Mouse (Mus musculus) midbrain, embryonic 15.5 days (tissue): ENCODE measurements around the gene Bglap3. TPM values are rescaled to one million over a fixed set of nuclear protein-coding genes. Genes with fewer than 3 reads are reported as not detected.
"Not testable (repeated sequence)": the region's sequence is repeated elsewhere in the genome, so short reads cannot be mapped to it uniquely, and the experiment has no call there.

Experiments
- ATAC-seq: fragments of 200-750 bp; cut with Nextera tagmentation; replicated peaks from 2 replicates; pipeline ENCODE4 v1.8.0; 2017; ENCODE audit warnings: moderate TSS enrichment
- H3K27ac ChIP-seq: fragments of 300-500 bp; sonication (generic); 2 replicates; pipeline ENCODE4 v1.5.1; 2015; ENCODE audit warnings: mild to moderate bottlenecking, inconsistent platforms
- H3K27me3 ChIP-seq: fragments of 300-500 bp; sonication (generic); replicated peaks from 2 replicates; pipeline ENCODE4 v1.6.1; 2015; ENCODE audit warnings: inconsistent platforms
- H3K36me3 ChIP-seq: fragments of 300-500 bp; sonication (generic); replicated peaks from 2 replicates; pipeline ENCODE4 v1.6.1; 2015; ENCODE audit warnings: inconsistent platforms
- H3K4me1 ChIP-seq: fragments of 300-500 bp; sonication (generic); 2 replicates; pipeline ENCODE4 v1.6.1; 2015; ENCODE audit warnings: inconsistent platforms
- H3K4me2 ChIP-seq: fragments of 300-500 bp; sonication (generic); 2 replicates; pipeline ENCODE4 v1.6.1; 2015; ENCODE audit warnings: inconsistent platforms, mild to moderate bottlenecking, moderate library complexity
- H3K4me3 ChIP-seq: fragments of 300-500 bp; sonication (generic); 2 replicates; pipeline ENCODE4 v1.5.1; 2015; ENCODE audit warnings: mild to moderate bottlenecking, inconsistent platforms
- H3K9ac ChIP-seq: fragments of 300-500 bp; sonication (generic); 2 replicates; pipeline ENCODE4 v1.6.1; 2015; ENCODE audit warnings: mild to moderate bottlenecking, inconsistent platforms
- H3K9me3 ChIP-seq: fragments of 300-500 bp; sonication (generic); 2 replicates; pipeline ENCODE4 v1.6.1; 2016; ENCODE audit warnings: inconsistent platforms
- WGBS: fragments of 180-500 bp; shearing (Covaris S2); methylation state at CpG from one replicate; pipeline ENCODE4 v1.1.7; 2015; ENCODE audit warnings: mixed read lengths; 5-methylcytosine and 5-hydroxymethylcytosine counted together
- polyA plus RNA-seq: library from polyadenylated mRNA; unstranded; fragments of >200 nt; fragmentation: Nextera tagmentation; extraction: Ambion mirVana; gene quantifications from 2 replicates; pipeline ENCODE4 v1.2.1, GENCODE M21; 2015

Bglap3 gene
- polyA plus RNA-seq, result not detected in 2 replicates

DNA sequence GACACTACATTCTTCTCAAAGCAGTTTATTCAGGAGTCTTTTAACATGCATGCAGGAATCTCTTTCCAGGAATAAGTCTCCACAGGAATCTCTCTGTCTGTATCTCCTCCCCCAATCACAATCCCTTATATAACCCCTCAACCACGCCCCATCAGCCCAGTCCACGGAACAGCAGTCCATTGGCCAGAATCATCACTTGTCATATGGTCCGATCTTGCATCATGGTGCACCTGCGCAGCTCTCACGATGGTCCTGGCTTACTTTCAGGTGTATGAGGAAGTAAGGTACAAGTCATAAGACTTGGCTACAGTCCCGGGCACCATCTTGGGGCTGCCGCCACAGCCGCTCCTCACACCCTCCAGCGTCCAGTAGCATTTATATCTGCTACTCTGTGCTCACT lies at the start of gene Bglap3:
Gene Bglap3, minus strand, starts transcription at position 101 of the 400 bp plus-strand sequence.
- ATAC-seq, H3K4me3 ChIP-seq, H3K4me2 ChIP-seq, H3K9ac ChIP-seq, H3K36me3 ChIP-seq, H3K27ac ChIP-seq, H3K9me3 ChIP-seq, H3K27me3 ChIP-seq, H3K4me1 ChIP-seq: not testable (repeated sequence)
- WGBS, result 95% methylated on average over 9 of the region's 9 CpGs

DNA sequence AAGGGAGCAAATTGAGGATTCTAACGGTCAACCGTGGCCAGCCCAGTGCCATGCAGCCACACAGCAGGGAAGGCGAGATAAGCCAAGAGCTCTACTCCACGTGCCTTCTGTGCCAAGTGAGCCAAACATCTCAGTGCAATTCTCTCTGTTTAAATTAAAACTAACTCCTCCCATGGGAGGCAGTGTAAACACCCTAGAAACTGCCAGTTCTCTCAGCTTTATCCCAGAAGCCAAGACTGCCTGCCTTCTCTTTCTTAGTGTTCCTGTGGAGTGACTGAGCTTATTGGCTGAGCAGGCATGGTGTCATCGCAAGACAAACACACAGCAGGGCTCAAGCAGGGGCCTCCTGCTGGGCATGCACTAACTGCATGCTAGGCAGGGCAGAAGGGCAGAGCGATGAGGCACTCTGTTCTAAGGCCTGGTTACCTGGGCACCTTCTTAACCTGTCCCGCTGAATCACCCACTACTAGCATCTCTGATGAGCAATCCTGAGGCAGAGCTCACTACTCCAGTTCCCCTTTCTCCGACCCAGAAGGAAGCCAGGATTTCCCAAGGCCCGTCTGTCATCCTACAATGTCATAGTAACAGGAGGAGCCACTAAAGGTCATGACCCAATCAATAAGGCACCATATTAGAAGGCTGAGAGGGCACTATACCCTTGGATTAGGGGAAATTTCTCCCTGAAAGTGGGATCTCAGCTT lies 49.6 kb upstream of the Bglap3 start:
- Histone ChIP-seq H3K9ac (no peak overlapping the region), H3K9me3 (no peaks in the 10 kb centered on the region), H3K4me1 (peaks cover 43% of the 10 kb centered on the region), H3K36me3 (peaks cover 14% of the 10 kb centered on the region), H3K4me3 (no peak overlapping the region), H3K27me3 (no peaks in the 10 kb centered on the region), H3K4me2 (peak overlapping the region; percentile 5; the same call in 1 of the 2 replicates), H3K27ac (no peak overlapping the region)
- WGBS, result 29% methylated on average over 9 of the region's 9 CpGs
- ATAC-seq, result no peak

DNA sequence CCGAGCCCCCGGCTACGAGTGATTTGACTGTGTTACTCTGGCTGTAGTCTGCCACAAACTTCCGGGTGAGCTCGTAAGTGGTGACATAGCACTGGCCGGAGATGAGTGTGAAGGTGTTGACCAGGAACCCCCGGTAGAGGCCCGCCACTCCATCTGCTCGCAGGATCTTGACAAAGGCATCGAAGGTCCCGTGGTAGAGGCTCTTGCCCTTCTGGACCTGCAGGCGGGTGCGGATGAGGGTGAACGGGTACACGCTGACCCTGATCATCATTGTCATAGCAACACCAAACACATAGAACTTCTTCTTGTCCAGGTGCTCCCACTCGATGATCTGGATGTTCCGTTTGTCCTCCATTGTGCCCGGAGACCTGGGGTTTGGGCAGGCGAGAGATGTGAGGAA lies 48.2 kb upstream of the Bglap3 start:
- WGBS, result 98% methylated on average over 19 of the region's 19 CpGs
- Histone ChIP-seq H3K27me3 (no peaks in the 10 kb centered on the region), H3K36me3 (peaks cover 18% of the 10 kb centered on the region)

DNA sequence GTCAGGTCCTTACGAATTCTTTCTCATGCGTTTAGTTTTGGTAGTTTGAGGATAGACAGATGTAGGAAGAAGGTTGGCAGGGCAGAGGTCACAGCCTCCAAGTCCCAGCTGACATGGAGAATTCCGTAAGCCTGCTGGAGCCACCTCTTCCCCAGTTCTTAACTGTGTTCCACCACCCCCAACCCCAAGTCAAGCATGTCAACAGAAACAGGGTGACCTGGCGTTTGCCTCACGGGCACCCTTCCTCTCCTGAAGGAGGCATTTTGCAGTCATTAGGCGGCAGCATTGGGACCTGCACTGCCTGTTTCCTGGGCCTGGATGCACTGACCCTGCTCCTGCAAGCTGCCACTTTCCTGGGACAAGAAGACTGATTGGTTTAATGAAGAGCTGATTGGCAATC lies 45.5 kb upstream of the Bglap3 start:
- H3K9ac ChIP-seq, result no peak overlapping the region
- no peak overlapping the region for H3K27ac ChIP-seq
- no peaks in the 10 kb centered on the region for H3K9me3 ChIP-seq
- H3K4me1 ChIP-seq, result peaks cover 28% of the 10 kb centered on the region
- no peak overlapping the region for H3K4me3 ChIP-seq
- ATAC-seq, result no peak
- whole genome bisulfite sequencing, result 86% methylated on average over 6 of the region's 6 CpGs
- H3K27me3 ChIP-seq, result no peaks in the 10 kb centered on the region
- no peak overlapping the region for H3K4me2 ChIP-seq
- peaks cover 24% of the 10 kb centered on the region for H3K36me3 ChIP-seq

More for the DNA sequence above, 48.2 kb upstream of the Bglap3 start:
- Histone ChIP-seq H3K9ac (no peak overlapping the region), H3K4me3 (no peak overlapping the region), H3K4me2 (no peak overlapping the region), H3K9me3 (no peaks in the 10 kb centered on the region), H3K4me1 (peaks cover 43% of the 10 kb centered on the region), H3K27ac (no peak overlapping the region)
- no peak for ATAC-seq

DNA sequence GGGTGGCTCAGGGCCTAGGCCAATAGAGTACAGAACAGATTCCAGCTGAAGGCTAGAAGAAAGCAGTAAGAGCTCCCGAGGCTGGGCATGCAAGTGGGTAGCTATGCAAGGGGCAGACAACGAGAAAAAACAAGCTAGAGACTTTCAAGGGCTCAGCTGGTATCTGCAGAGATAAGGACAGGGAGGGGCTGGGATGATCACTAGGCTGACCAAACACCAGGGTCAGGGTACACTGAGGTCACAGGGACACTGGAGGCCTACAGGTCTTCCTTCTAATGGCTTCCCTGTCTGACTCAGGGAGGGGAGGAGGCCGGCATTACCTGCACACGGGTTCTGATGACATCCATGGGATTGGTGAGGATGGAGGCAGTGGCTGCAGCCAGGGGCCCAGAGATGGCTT lies 43.1 kb upstream of the Bglap3 start:
- no peaks in the 10 kb centered on the region for H3K9me3 ChIP-seq
- ATAC-seq, result no peak
- peaks cover 19% of the 10 kb centered on the region for H3K4me1 ChIP-seq
- no peak overlapping the region for H3K4me2 ChIP-seq
- 89% methylated on average over 4 of the region's 4 CpGs for WGBS
- H3K36me3 ChIP-seq, result peaks cover 38% of the 10 kb centered on the region
- H3K27ac ChIP-seq, result no peak overlapping the region
- H3K9ac ChIP-seq, result no peak overlapping the region
- no peak overlapping the region for H3K4me3 ChIP-seq
- no peaks in the 10 kb centered on the region for H3K27me3 ChIP-seq

DNA sequence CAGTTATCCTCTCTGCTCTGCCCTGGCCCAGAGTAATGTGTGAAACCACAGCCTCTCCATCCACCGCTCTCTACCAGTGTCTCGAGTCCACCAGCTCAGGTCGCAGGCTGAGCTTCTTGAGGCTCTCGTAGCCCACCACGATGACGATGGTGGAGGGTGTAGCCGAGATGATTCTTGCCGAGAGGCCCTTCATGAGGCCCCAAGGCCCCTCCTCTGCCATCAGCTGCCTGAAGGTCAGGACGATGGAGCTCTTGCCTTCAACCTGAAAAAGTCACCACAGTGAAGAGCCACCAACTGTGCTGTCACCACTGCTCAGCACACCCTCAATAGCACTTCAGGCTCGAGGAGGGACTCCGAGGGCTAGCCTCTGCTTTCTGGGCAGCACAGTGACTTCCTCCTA lies 40.1 kb upstream of the Bglap3 start:
- Histone ChIP-seq H3K9me3 (no peaks in the 10 kb centered on the region), H3K9ac (no peak overlapping the region), H3K27me3 (no peaks in the 10 kb centered on the region), H3K4me2 (no peak overlapping the region), H3K4me3 (no peak overlapping the region), H3K36me3 (peaks cover 26% of the 10 kb centered on the region; the same call in 1 of the 2 replicates), H3K4me1 (peaks cover 17% of the 10 kb centered on the region), H3K27ac (no peak overlapping the region)
- 90% methylated on average over 11 of the region's 11 CpGs for WGBS
- no peak for ATAC-seq

DNA sequence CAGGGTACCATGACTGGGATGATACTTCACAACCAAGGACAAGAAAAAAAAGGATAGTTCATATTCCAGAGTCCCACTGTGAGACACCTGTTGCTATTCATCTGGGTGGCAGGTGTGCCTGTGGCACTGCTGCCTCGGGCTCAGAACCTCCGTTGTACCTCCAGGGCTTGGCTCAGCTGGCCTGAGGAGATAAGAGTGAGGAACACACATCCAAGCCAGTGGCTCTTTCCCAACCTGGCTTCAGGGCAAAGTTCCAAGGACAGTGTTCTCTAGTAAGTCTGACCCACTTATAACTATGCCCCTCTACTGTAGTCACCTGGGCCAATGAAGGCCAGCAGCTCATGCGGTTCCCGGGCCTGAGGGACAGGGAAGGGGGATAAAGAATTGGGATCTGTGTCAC lies 39.1 kb upstream of the Bglap3 start:
- Histone ChIP-seq H3K9me3 (no peaks in the 10 kb centered on the region), H3K27ac (no peak overlapping the region), H3K27me3 (no peaks in the 10 kb centered on the region), H3K4me2 (no peak overlapping the region), H3K36me3 (peaks cover 26% of the 10 kb centered on the region; the same call in 1 of the 2 replicates), H3K4me1 (peaks cover 17% of the 10 kb centered on the region), H3K4me3 (no peak overlapping the region), H3K9ac (no peak overlapping the region)
- 89% methylated on average over 4 of the region's 4 CpGs for WGBS
- ATAC-seq, result no peak

DNA sequence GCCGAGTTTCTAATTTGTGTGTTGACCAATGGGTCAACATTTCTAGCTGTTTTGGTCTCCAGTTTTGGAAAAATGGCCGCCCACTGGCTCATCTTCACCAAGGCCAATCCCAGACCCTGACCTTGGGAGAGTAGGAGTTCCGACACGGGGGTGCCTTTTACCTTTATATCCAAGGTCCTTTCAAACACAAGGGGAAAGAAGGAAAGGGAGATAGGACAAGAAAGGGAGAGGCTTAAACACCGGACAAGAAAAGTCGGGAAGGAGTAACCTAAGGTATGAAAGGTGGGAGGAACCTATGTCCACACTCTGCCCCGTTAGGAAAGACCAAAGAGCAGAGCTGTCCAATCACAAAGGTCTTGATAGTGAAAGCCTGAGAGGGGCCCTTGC lies 38.1 kb upstream of the Bglap3 start:
- peak overlapping the region; percentile 23 for H3K9ac ChIP-seq
- peak overlapping the region; percentile 85; the same call in 1 of the 2 replicates for H3K27ac ChIP-seq
- 30% methylated on average over 7 of the region's 7 CpGs for WGBS

DNA sequence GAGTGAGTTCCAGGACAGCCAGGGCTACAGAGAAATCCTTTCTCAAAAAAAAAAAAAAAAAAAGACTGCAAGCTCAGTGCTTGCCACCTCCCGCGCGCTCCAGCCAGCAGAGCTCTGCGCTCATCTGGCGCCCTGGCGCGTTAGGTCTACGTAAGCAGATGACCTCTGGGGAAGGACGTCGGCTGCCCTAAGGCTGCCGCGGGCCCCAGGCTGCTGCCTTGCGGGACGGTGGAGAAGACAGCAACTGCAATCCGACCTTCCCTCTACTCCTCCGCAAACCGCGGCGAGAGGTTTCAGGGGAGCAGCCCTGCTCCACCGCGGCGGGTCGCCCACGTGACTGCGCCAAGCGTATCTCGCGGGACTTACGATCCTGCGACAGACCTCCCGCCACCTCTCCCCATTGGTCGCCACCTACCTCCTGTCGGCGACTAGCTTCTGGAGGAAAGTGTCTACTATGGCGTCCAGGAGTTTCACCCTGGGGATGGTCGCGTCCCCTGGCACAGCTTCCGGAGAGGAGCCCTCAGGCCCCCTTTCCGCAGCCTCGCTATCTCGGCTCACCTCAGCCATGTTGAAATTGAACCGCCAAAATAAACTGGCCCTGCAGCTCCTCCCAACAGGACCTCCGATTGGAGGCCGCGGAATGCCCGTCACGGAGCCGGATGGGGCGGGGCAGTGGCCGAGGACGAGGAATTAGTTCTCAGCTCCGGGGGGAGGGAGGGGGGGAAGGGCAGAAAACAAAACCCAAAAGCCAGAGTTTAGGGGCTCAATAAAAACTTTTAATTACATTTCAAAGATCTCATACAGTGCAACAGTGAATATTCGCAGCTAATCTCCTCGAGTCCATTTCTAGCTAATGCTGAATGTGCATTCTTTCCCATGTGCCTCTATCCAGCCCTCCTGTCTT lies 37.5 kb upstream of the Bglap3 start, which contains the start of gene Pmf1:
Gene Pmf1, minus strand, starts transcription at position 591 of the 904 bp plus-strand sequence.
- Histone ChIP-seq H3K27ac (peak within 1 kb of the TSS; percentile 85), H3K27me3 (no peaks in the 10 kb centered on the region), H3K9me3 (no peaks in the 10 kb centered on the region), H3K36me3 (peaks cover 16% of the 10 kb centered on the region; the same call in 1 of the 2 replicates), H3K4me1 (peaks cover 17% of the 10 kb centered on the region), H3K4me2 (peak within 1 kb of the TSS; percentile 70), H3K9ac (peak within 1 kb of the TSS; percentile 62), H3K4me3 (peak within 1 kb of the TSS; percentile 56)
- under 1% methylated on average over 54 of the region's 54 CpGs for WGBS
- peak; percentile 93 for ATAC-seq

More for the DNA sequence above, 38.1 kb upstream of the Bglap3 start:
- Histone ChIP-seq H3K4me2 (peak overlapping the region; percentile 70), H3K9me3 (no peaks in the 10 kb centered on the region), H3K4me3 (peak overlapping the region; percentile 56), H3K4me1 (peaks cover 17% of the 10 kb centered on the region), H3K27me3 (no peaks in the 10 kb centered on the region), H3K36me3 (peaks cover 21% of the 10 kb centered on the region; the same call in 1 of the 2 replicates)
- no peak for ATAC-seq

DNA sequence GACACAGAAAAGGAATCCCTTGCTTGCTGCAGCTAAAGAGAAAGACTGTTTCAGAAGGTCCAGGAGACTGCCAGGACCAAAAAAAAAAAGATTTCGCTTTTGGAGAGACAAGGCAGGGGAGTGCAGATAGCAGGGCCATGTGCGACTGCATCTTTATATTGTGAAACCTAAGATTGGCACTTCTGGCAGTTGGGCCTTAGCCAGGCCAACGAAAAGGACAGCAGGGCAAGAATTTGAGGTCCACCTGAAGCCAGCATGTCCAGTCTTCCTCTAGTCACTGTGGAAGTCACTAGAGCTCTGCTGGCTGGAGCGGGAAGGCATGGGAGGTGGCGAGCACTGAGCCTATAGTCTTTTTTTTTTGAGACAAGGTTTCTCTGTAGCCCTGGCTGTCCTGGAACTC lies 36.4 kb upstream of the Bglap3 start:
- H3K27me3 ChIP-seq, result no peaks in the 10 kb centered on the region
- peaks cover 16% of the 10 kb centered on the region; the same call in 1 of the 2 replicates for H3K36me3 ChIP-seq
- H3K4me3 ChIP-seq, result peak overlapping the region; percentile 56; the same call in 1 of the 2 replicates
- H3K9ac ChIP-seq, result no peak overlapping the region; the same call in 1 of the 2 replicates
- H3K4me2 ChIP-seq, result peak overlapping the region; percentile 70
- no peak overlapping the region for H3K27ac ChIP-seq
- 67% methylated on average over 5 of the region's 5 CpGs for WGBS
- H3K9me3 ChIP-seq, result no peaks in the 10 kb centered on the region
- peaks cover 17% of the 10 kb centered on the region for H3K4me1 ChIP-seq
- no peak for ATAC-seq

DNA sequence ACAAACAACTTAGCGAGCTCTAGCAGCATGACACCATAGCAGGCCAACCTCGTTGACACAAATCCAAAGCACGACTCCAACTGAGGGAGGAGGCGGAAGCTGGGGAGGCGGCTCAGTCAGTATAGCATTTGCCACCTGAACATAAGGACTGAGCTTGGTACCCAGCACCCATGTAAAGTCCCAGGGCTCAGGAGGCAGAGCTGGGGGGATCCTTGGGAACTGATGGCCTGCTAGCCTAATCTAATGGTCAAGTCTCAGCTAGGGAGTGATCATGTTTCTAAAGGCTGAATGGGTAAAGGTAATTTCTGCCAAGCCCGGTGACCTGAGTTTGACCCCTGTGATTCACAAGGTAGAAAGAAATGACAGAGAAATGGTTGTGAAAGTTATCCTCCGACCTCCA lies 35.0 kb upstream of the Bglap3 start:
- no peak for ATAC-seq
- H3K4me3 ChIP-seq, result no peak overlapping the region
- no peaks in the 10 kb centered on the region for H3K27me3 ChIP-seq
- H3K9ac ChIP-seq, result no peak overlapping the region
- no peak overlapping the region for H3K27ac ChIP-seq
- no peaks in the 10 kb centered on the region for H3K9me3 ChIP-seq
- 59% methylated on average over 7 of the region's 7 CpGs for WGBS
- no peak overlapping the region for H3K4me2 ChIP-seq
- H3K36me3 ChIP-seq, result peaks cover 12% of the 10 kb centered on the region; the same call in 1 of the 2 replicates
- H3K4me1 ChIP-seq, result peaks cover 17% of the 10 kb centered on the region

DNA sequence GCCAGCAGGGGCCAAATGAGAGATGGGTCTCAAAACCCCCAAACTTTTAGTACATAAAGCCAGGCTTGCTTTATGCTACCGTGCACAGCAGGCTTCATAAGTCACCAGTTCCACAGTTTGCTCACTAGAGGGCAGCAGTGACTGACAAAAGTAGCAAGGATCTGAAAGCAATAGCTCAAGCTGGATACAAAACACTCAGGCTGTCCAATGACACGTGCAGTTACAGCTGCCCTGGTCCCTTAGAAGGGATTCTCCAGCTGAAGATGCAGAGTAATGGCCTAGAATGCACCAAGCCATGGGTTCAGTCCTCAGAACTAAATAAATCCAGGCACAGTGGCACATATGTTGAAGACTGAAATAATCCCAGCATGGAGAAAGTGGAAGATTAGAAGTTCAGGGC lies 34.5 kb upstream of the Bglap3 start:
- WGBS, result 2% methylated on average over 2 of the region's 2 CpGs
- peaks cover 8% of the 10 kb centered on the region; the same call in 1 of the 2 replicates for H3K36me3 ChIP-seq
- H3K27me3 ChIP-seq, result no peaks in the 10 kb centered on the region
- 0 out of 2 replicates have a peak, but pooled peaks have one; percentile 15 for ATAC-seq
- no peak overlapping the region for H3K4me2 ChIP-seq
- H3K9me3 ChIP-seq, result no peaks in the 10 kb centered on the region
- no peak overlapping the region for H3K27ac ChIP-seq
- H3K4me3 ChIP-seq, result no peak overlapping the region
- H3K9ac ChIP-seq, result no peak overlapping the region
- H3K4me1 ChIP-seq, result peaks cover 17% of the 10 kb centered on the region
